Mouse (Mus musculus) erythroblast, embryonic 14.5 days (primary cell): ENCODE measurements around the gene Sass6. TPM values are rescaled to one million over a fixed set of nuclear protein-coding genes. Genes with fewer than 3 reads are reported as not detected.
"Not testable (repeated sequence)": the region's sequence is repeated elsewhere in the genome, so short reads cannot be mapped to it uniquely, and the experiment has no call there.

Experiments used
- H3K27me3 ChIP-seq: 2 replicates; pipeline ENCODE4 v1.6.1; 2012; ENCODE audit warnings: inconsistent platforms; ENCODE audit not compliant: control insufficient read depth
- H3K36me3 ChIP-seq: 2 replicates; pipeline ENCODE4 v1.6.1; 2012; ENCODE audit warnings: mild to moderate bottlenecking, inconsistent platforms; ENCODE audit not compliant: control insufficient read depth
- H3K4me1 ChIP-seq: 2 replicates; pipeline ENCODE4 v1.6.1; 2012; ENCODE audit warnings: inconsistent platforms; ENCODE audit not compliant: control insufficient read depth
- H3K4me3 ChIP-seq: replicated peaks from 2 replicates; pipeline ENCODE3; 2012; ENCODE audit warnings: moderate library complexity, mild to moderate bottlenecking, inconsistent platforms
- H3K9me3 ChIP-seq: 2 replicates; pipeline ENCODE4 v1.6.1; 2012; ENCODE audit warnings: low read length, inconsistent platforms, mixed read lengths; ENCODE audit not compliant: control insufficient read depth
- GATA1 ChIP-seq: IDR thresholded peaks from 2 replicates; pipeline ENCODE4 v1.6.1; 2012; ENCODE audit warnings: low read length, inconsistent platforms, mixed read lengths
- TAL1 ChIP-seq: IDR thresholded peaks from 3 replicates; pipeline ENCODE4 v1.6.1; 2012; ENCODE audit warnings: low read length, inconsistent platforms, mixed read lengths
- polyA plus RNA-seq: library from polyadenylated mRNA; stranded (reverse); fragments of >175 nt; gene quantifications from 2 replicates; pipeline ENCODE4 v1.2.3, GENCODE M21; 2012

Sass6 gene
- 1.1 and 1.4 TPM in 2 replicates for polyA plus RNA-seq

DNA sequence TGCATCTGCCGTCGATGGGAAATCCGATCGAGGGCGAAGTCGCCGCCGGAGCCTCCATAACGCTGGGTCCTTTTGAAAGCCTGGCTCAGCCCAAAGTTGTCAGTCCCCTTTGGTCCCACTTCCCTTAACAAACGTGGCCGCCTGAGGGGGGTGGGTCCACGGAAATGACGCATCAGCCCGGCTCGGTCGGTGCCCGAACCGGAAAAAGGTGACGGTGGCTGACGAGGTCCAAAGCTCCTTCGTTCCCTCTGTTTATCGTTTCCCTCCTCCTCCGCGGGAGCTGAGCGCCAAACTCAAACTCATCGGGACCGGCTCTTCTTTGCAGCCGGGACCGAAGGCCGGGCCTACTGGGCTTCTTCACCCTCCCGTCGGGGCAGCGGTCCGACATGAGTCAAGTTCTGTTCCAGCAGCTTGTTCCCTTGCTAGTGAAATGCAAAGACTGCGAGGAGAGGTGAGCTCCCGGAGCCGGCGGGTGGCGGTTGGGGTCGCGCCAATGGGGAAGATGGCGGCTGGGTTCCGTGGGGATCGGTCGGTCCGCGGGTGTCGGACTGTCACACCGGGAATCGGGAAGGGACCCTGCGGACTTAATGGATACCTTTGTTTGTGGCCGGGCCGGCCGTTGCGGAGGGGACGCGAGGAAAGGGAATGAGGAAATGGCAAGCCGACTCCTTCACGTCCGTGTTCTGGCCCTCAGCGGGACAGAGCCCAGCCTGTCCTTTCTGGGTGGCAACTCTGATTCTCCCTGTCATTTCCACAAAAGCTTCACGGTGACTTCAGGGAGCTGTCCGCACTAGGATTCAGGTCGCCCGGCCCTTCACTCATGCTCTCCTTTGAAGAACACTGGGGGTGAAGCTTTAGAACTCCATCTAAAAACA, at the start of gene Sass6:
Gene Sass6 (plus strand): TSS at position 255 of the 875 bp plus-strand sequence.
- Histone ChIP-seq H3K27me3 (no peaks in the 10 kb centered on the region), H3K4me3 (peak within 1 kb of the TSS; percentile 74), H3K9me3 (no peaks in the 10 kb centered on the region), H3K4me1 (peaks cover 35% of the 10 kb centered on the region), H3K36me3 (peaks cover 44% of the 10 kb centered on the region)
- TF ChIP-seq GATA1 (no peak), TAL1 (no peak)

DNA sequence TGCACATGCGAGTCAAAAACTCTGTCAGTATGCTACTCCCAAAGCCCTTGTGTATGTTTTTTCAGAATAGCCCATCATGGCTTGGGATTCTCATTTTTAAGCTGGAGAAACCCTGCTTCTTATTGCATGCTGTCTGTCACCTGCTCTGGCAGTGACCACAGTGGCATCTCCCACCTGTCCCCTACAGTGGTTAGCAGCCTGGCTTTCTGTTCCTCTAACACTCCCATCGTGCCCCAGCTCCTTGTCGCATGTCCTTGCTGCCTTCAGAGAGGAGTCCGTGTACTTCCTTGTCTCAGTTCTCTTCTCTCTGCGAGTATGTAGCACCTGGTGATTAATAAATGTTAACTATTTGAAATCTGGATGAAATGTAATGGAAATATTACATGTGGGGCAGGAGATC, 47.4 kb upstream of the Sass6 start:
- TF ChIP-seq TAL1 (no peak), GATA1 (no peak)
- H3K36me3 ChIP-seq: peaks cover 15% of the 10 kb centered on the region
- H3K4me1 ChIP-seq: no peaks in the 10 kb centered on the region
- H3K27me3 ChIP-seq: no peaks in the 10 kb centered on the region
- H3K4me3 ChIP-seq: no peak overlapping the region
- H3K9me3 ChIP-seq: peaks cover 2% of the 10 kb centered on the region; the same call in 1 of the 2 replicates

- Histone ChIP-seq H3K9me3 (peaks cover 2% of the 10 kb centered on the region; the same call in 1 of the 2 replicates), H3K27me3 (no peaks in the 10 kb centered on the region), H3K4me3 (no peak overlapping the region), H3K36me3 (peaks cover 5% of the 10 kb centered on the region), H3K4me1 (no peaks in the 10 kb centered on the region)
- no peak for TF ChIP-seq TAL1
- no peak for TF ChIP-seq GATA1
Observed at GRCm38 (mm10) chr3:116551362-116551761, 43.4 kb upstream of the Sass6 start.

- Histone ChIP-seq H3K4me1 (peaks cover 29% of the 10 kb centered on the region), H3K36me3 (peaks cover 12% of the 10 kb centered on the region)
- not testable (repeated sequence) for H3K9me3 ChIP-seq, H3K27me3 ChIP-seq, H3K4me3 ChIP-seq
Observed at GRCm38 (mm10) chr3:116561315-116561714, 33.5 kb upstream of the Sass6 start.

- Histone ChIP-seq H3K4me1 (peaks cover 29% of the 10 kb centered on the region), H3K27me3 (no peaks in the 10 kb centered on the region), H3K9me3 (peaks cover 13% of the 10 kb centered on the region), H3K36me3 (peaks cover 19% of the 10 kb centered on the region), H3K4me3 (peak within 1 kb of the TSS; percentile 66)
- peak; percentile 10; the same call in 1 of the 2 replicates for TF ChIP-seq GATA1
- peak; percentile 70 for TF ChIP-seq TAL1
Observed at GRCm38 (mm10) chr3:116562408-116563094, 32.2 kb upstream of the Sass6 start, which contains the start of gene Lrrc39. Gene Lrrc39 (plus strand): TSS chr3:116562973.

GRCm38 (mm10) chr3:116563095-116563492, 31.7 kb upstream of the Sass6 start:
- peaks cover 29% of the 10 kb centered on the region for H3K4me1 ChIP-seq
- peaks cover 13% of the 10 kb centered on the region for H3K9me3 ChIP-seq

GRCm38 (mm10) chr3:116570628-116571027, 24.2 kb upstream of the Sass6 start:
- Histone ChIP-seq H3K9me3 (peaks cover 12% of the 10 kb centered on the region), H3K4me1 (no peaks in the 10 kb centered on the region), H3K4me3 (no peak overlapping the region), H3K27me3 (peaks cover 2% of the 10 kb centered on the region; the same call in 1 of the 2 replicates), H3K36me3 (peaks cover 21% of the 10 kb centered on the region)
- TF ChIP-seq TAL1 (no peak), GATA1 (no peak)

More at GRCm38 (mm10) chr3:116563095-116563492, 31.7 kb upstream of the Sass6 start:
- Histone ChIP-seq H3K27me3 (no peaks in the 10 kb centered on the region), H3K36me3 (peaks cover 19% of the 10 kb centered on the region), H3K4me3 (peak overlapping the region; percentile 66)
- TF ChIP-seq TAL1 (no peak), GATA1 (no peak)

- no peak for TF ChIP-seq GATA1
- TF ChIP-seq TAL1: no peak
- Histone ChIP-seq H3K4me3 (no peak overlapping the region), H3K4me1 (no peaks in the 10 kb centered on the region), H3K9me3 (no peaks in the 10 kb centered on the region), H3K36me3 (peaks cover 33% of the 10 kb centered on the region), H3K27me3 (no peaks in the 10 kb centered on the region)
Observed at GRCm38 (mm10) chr3:116577286-116577685, 17.5 kb upstream of the Sass6 start.

DNA sequence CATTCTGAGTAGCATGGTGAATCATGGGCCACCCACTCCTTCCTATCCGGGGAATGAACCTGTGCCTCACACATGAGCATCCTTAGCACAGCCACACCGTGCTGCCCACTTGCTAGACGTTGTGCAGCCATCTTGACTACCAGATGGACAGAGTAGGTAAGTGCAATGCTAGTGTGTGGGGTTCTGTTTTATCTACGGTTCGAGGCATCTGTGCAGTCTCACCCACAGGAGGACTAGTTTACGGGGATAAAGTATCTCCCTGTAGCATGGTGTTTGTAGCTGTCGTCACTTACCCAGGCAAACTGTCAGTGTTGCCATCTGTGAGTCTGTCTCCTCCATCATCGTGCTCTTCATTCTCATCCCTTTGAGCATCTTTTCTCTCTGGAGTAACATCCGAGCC, 12.6 kb upstream of the Sass6 start:
- H3K36me3 ChIP-seq: peaks cover 71% of the 10 kb centered on the region
- H3K4me1 ChIP-seq: no peaks in the 10 kb centered on the region
- TF ChIP-seq GATA1: no peak
- TF ChIP-seq TAL1: no peak
- H3K27me3 ChIP-seq: no peaks in the 10 kb centered on the region
- H3K4me3 ChIP-seq: no peak overlapping the region
- no peaks in the 10 kb centered on the region for H3K9me3 ChIP-seq
